Mouse (Mus musculus): ENCODE results near the gene Fam71e1.

Gene Fam71e1

GRCm38 (mm10) chr7:44495992-44496770 is at the start of gene Fam71e1, which contains the start of gene Emc10:
Fam71e1 (plus strand) TSS chr7:44496581.
Emc10 (minus strand) TSS chr7:44496529.
- in situ Hi-C loops (cut with MboI; ENCODE audit: unreplicated experiment in 2 of 2) = loop anchor here (10.0 to 25.0 kb wide), 2 partner anchors 121 to 809 kb away; partner anchors contain the start of gene Klk14 (in 1 of the 2)

DNA sequence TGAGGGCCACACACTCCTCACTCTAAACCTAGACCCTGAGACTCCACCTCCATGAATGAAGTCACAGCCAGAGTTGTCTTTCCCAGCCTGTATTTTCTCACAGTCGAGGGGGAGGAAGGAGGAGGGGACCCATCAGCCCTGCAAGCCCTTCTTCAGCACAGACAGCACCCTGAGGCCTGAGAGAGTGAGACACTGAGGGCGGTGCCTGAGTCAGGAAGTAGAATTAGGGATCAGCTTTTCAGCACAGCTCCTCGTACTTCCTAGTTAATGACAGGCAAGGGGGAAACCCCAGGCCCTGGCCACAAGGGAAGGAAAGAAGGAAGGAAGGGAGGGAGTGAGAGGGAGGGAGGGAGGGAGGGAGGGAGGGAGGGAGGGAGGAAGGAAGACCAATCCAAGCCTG is 43.1 kb upstream of the Fam71e1 start:
- in situ Hi-C loops (cut with MboI; ENCODE audit: unreplicated experiment in 2 of 2) = loop anchor here in 1 of 2 experiments (25.0 kb wide), 1 partner anchor 766 kb away; the partner anchor contains the start of gene Klk14

DNA sequence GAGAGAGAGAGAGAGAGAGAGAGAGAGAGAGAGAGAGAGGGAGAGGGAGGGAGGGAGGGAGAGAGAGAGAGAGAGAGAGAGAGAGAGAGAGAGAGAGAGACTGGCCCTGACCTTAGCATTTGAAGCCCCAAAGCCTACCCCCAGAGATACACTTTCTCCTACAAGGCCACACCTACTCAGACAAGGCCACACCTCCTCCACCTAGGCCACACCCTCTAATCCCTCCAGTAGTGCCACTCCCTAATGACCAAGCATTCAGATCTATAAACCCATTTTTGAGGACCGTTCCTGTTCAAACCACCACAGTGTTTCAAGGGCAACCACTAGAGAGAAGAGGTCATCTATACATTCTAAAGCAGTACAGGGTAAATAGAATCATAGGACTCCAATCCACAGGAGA is 40.1 kb upstream of the Fam71e1 start:
- in situ Hi-C loops (cut with MboI; ENCODE audit: unreplicated experiment in 2 of 2) = loop anchor here in 1 of 2 experiments (25.0 kb wide), 1 partner anchor 769 kb away; the partner anchor contains the start of gene Klk14

- in situ Hi-C loops (cut with MboI; ENCODE audit: unreplicated experiment in 2 of 2) = loop anchor here (10.0 to 25.0 kb wide), 3 partner anchors 75 to 773 kb away; partner anchors contain the start of genes 1700008O03Rik (in 1 of the 2), Klk14 (in 1 of the 2) and Syt3 (in 1 of the 2)
Measured at GRCm38 (mm10) chr7:44460067-44460466, 36.3 kb upstream of the Fam71e1 start.

DNA sequence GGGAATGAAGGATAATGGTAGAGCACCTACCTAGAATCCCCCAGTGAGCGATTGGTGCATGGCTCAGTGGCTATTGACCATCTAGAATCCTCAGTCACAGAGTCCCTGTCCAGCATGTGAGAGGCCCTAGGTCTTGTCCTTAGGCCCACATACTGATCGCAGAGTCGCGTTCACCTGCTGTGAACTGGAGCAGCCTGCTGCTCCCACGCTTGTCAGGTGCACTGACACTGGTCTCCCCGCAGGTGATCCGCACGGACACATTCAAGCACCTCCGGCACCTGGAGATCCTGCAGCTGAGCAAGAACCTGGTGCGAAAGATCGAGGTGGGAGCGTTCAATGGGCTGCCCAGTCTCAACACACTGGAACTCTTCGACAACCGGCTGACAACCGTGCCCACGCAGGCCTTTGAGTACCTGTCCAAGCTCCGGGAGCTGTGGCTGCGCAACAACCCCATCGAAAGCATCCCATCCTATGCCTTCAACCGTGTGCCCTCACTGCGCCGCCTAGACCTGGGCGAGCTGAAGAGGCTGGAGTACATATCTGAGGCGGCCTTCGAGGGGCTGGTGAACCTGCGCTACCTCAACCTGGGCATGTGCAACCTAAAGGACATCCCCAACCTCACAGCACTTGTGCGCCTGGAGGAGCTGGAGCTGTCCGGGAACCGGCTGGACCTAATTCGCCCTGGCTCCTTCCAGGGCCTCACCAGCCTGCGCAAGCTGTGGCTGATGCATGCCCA is 35.4 kb upstream of the Fam71e1 start:
- in situ Hi-C loops (cut with MboI; ENCODE audit: unreplicated experiment in 2 of 2) = loop anchor here (10.0 to 25.0 kb wide), 3 partner anchors 76 to 774 kb away; partner anchors contain the start of genes 1700008O03Rik (in 1 of the 2), Klk14 (in 1 of the 2) and Syt3 (in 1 of the 2)

- in situ Hi-C loops (cut with MboI; ENCODE audit: unreplicated experiment in 2 of 2) = loop anchor here (10.0 to 25.0 kb wide), 3 partner anchors 77 to 774 kb away; partner anchors contain the start of genes 1700008O03Rik (in 1 of the 2), Klk14 (in 1 of the 2) and Syt3 (in 1 of the 2)
Measured at GRCm38 (mm10) chr7:44461503-44462217, 34.7 kb upstream of the Fam71e1 start.

DNA sequence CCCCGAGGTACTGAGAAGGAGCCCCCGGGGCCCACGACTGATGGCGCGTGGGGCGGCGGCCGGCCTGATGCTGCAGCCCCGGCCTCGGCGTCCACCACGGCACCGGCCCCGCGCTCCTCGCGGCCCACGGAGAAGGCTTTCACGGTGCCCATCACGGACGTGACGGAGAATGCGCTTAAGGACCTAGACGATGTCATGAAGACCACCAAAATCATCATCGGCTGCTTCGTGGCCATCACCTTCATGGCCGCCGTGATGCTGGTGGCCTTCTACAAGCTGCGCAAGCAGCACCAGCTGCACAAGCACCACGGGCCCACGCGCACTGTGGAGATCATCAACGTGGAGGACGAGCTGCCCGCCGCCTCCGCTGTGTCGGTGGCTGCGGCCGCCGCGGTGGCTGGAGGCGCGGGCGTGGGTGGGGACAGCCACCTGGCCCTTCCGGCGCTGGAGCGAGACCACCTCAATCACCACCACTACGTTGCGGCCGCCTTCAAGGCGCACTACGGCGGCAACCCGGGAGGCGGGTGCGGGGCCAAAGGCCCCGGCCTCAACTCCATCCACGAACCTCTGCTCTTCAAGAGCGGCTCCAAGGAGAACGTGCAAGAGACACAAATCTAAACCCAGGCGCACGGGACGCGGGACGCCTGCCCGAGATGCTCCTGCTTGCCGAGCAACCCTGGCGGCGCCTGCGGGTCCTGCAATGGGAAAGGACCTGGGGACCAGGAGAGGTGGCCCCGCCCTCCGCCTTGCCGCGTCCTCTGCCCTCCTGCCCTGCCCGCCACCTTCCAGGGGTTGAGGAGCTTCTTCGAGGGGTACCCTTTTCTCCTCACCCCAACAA is 33.9 kb upstream of the Fam71e1 start:
- in situ Hi-C loops (cut with MboI; ENCODE audit: unreplicated experiment in 2 of 2) = loop anchor here (10.0 to 25.0 kb wide), 3 partner anchors 78 to 775 kb away; partner anchors contain the start of genes 1700008O03Rik (in 1 of the 2), Klk14 (in 1 of the 2) and Syt3 (in 1 of the 2)

DNA sequence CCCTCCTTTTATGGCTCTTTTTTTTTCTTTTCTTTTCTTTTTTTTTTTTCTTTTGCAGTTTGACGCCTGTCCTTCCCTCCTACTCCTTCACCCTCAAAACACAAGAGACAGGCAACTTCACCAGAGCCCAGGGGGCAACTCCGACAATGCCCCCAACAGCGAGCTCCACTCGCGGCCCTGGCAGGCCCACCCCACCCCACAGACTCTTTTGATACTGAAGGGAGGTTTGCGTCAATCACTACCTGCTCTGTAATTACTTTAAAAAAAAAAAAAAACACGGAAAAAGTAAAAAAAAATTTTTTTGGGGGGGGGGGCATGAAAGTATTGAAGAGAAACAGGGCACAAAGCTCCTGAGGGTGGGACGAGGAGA is 33.3 kb upstream of the Fam71e1 start:
- in situ Hi-C loops (cut with MboI; ENCODE audit: unreplicated experiment in 2 of 2) = loop anchor here (10.0 to 25.0 kb wide), 3 partner anchors 78 to 776 kb away; partner anchors contain the start of genes 1700008O03Rik (in 1 of the 2), Klk14 (in 1 of the 2) and Syt3 (in 1 of the 2)

DNA sequence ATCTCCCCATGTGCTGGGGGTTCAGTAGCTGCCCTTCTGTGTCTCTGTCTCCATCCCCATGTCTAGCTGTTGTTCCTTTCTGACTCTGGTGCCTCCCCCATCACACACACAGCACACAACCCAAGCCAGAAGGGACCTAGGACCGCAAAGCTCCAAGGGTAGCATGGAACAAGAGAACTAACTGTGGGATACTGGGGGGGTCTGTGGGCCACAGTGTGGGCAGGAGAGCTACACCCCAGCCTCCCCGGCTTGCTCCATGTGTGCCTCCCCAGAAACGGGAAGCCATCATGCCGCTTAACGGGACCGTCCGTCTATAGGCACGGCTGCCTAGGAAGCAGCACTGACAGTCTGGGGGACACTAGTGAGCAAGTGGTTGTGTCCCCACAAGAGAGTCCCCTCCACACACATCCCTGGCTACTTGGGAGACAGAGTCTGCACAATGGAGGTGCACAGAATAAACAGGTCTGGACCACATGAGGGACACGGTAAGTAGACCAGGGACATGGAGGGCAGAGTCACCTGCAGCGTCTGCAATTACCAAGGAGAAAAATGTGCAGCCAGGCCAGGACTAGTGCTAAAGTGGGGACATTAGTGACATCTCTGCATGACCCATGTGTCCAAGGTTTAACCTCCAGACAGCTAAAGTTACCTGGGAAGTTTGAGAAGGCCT is 32.7 kb upstream of the Fam71e1 start:
- in situ Hi-C loops (cut with MboI; ENCODE audit: unreplicated experiment in 2 of 2) = loop anchor here (10.0 to 25.0 kb wide), 3 partner anchors 79 to 776 kb away; partner anchors contain the start of genes 1700008O03Rik (in 1 of the 2), Klk14 (in 1 of the 2) and Syt3 (in 1 of the 2)

DNA sequence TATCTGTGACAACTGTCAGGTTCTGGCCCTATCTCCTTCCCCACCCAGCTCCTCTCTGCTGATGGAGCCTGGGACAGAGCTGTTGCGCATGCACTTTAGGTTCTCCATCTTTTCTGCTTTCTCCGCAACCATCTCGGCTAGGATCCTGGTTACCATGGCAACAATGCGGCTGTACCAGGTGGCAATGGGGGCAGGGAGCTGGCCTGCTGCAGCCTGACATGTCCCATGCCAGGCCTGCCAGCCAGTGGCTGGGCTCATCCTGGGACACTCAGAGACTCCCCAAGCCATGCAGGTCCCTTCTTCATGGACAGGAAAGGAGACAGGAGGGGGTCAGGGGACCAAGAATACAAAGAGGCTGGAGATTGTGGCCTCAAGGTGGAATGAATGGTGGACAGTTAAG is 31.9 kb upstream of the Fam71e1 start:
- in situ Hi-C loops (cut with MboI; ENCODE audit: unreplicated experiment in 2 of 2) = loop anchor here (10.0 to 25.0 kb wide), 3 partner anchors 80 to 777 kb away; partner anchors contain the start of genes 1700008O03Rik (in 1 of the 2), Klk14 (in 1 of the 2) and Syt3 (in 1 of the 2)

DNA sequence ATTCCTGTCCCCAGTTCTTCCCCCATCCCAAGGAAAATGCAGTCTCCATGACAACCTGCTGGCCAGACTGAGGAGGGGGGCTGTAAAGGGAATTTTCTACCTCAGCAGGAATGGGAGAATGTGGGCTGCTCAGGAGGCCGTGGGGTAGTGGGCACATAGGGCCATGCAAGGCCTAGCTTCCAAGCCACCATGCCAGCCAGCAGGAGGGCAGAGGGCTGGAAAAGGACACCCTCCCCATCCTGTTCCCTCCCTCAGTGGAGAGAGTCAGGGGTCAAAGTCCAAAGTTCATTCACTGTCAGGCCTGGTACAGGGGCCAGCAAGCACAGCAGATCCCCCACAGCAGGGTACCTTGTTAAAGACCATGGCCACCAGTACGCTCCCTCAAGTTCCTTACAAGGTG is 31.3 kb upstream of the Fam71e1 start, which contains the start of gene Aspdh:
Aspdh (plus strand) TSS at position 281 of the 400 bp plus-strand sequence.
- in situ Hi-C loops (cut with MboI; ENCODE audit: unreplicated experiment in 2 of 2) = loop anchor here (10.0 to 25.0 kb wide), 3 partner anchors 80 to 778 kb away; partner anchors contain the start of genes 1700008O03Rik (in 1 of the 2), Klk14 (in 1 of the 2) and Syt3 (in 1 of the 2)

GRCm38 (mm10) chr7:44466006-44466887 is 30.1 kb upstream of the Fam71e1 start:
- in situ Hi-C loops (cut with MboI; ENCODE audit: unreplicated experiment in 2 of 2) = loop anchor here (10.0 to 25.0 kb wide), 3 partner anchors 81 to 779 kb away; partner anchors contain the start of genes 1700008O03Rik (in 1 of the 2), Klk14 (in 1 of the 2) and Syt3 (in 1 of the 2)

GRCm38 (mm10) chr7:44466888-44467311 is 29.5 kb upstream of the Fam71e1 start:
- in situ Hi-C loops (cut with MboI; ENCODE audit: unreplicated experiment in 2 of 2) = loop anchor here (10.0 to 25.0 kb wide), 3 partner anchors 82 to 780 kb away; partner anchors contain the start of genes 1700008O03Rik (in 1 of the 2), Klk14 (in 1 of the 2) and Syt3 (in 1 of the 2)

- in situ Hi-C loops (cut with MboI; ENCODE audit: unreplicated experiment in 2 of 2) = loop anchor here (10.0 to 25.0 kb wide), 3 partner anchors 83 to 781 kb away; partner anchors contain the start of genes 1700008O03Rik (in 1 of the 2), Klk14 (in 1 of the 2) and Syt3 (in 1 of the 2)
Measured at GRCm38 (mm10) chr7:44467811-44468411, 28.5 kb upstream of the Fam71e1 start, which contains the start of gene Josd2. Josd2 (plus strand) TSS chr7:44467980.

- in situ Hi-C loops (cut with MboI; ENCODE audit: unreplicated experiment in 2 of 2) = loop anchor here (10.0 to 25.0 kb wide), 3 partner anchors 84 to 781 kb away; partner anchors contain the start of genes 1700008O03Rik (in 1 of the 2), Klk14 (in 1 of the 2) and Syt3 (in 1 of the 2)
Measured at GRCm38 (mm10) chr7:44468644-44469285, 27.6 kb upstream of the Fam71e1 start.

Measured in v-Abl transformed pro-B cells (cell line).